Mouse (Mus musculus) heart, adult 10 weeks (tissue): ENCODE data around the gene Tvp23a. TPM values are rescaled to one million over a fixed set of nuclear protein-coding genes. Genes with fewer than 3 reads are reported as not detected.

Source experiments
- polyA plus RNA-seq: library from polyadenylated mRNA; stranded (reverse); fragments of 350-450 nt; fragmentation: Illumina TruSeq; extraction: RNeasy Lipid Tissue Mini Kit (QIAGEN cat#74804); gene quantifications from one replicate; pipeline ENCODE4 v1.2.3, GENCODE M21; 2014; ENCODE audit warnings: low read depth, low replicate concordance

Tvp23a gene
- polyA plus RNA-seq: 0.55 TPM

GRCm38 (mm10) chr16:10447264-10447594 is at the start of gene Tvp23a:
Gene Tvp23a, minus strand, starts transcription at chr16:10447362.

DNA sequence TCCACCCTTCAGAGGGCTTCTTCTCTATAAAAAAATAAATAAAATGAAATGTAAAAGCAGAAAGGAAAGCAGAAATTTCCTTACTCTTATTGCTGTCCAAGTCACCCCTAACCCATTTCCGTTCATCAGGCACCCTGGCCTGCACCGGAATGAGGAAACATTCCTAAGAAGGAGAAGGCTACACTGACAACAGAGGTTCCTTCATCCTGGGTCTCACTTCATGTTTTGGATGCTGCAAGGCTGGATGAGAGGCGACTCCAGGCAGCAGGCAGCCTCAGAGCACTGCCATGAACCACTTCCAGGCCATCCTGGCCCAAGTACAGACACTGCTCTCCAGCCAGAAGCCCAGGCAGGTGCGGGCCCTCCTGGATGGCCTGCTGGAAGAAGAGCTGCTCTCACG is 32.7 kb upstream of the Tvp23a start, which contains the start of gene Ciita:
TSS of gene Ciita (plus strand) at position 203 of the 400 bp plus-strand sequence.

GRCm38 (mm10) chr16:10411764-10412746 is 35.1 kb downstream of the Tvp23a start, which contains the start of gene Nubp1:
Gene Nubp1, plus strand, starts transcription at chr16:10411948.

GRCm38 (mm10) chr16:10394699-10395540 is 52.2 kb downstream of the Tvp23a start, which contains the start of gene Tekt5:
Gene Tekt5, minus strand, starts transcription at chr16:10395490.

Other genes with a start within 250 kb of the Tvp23a start
- gene Emp2, start 133.4 kb downstream of the Tvp23a start, polyA plus RNA-seq: 50.1 TPM
- not detected for gene Tekt5, start 51.9 kb downstream of the Tvp23a start, polyA plus RNA-seq
- gene Nubp1, start 35.4 kb downstream of the Tvp23a start, polyA plus RNA-seq: 10.9 TPM
- 0.45 TPM for gene Ciita, start 32.7 kb upstream of the Tvp23a start, polyA plus RNA-seq
- gene Dexi, start 95.7 kb upstream of the Tvp23a start, polyA plus RNA-seq: 33.8 TPM
- gene Clec16a, start 98.0 kb upstream of the Tvp23a start, polyA plus RNA-seq: 37.5 TPM